ENCODE assay signal across 11 mouse cellular contexts in genomic region chr4:46545498-46545897, GRCm38 (mm10). TPM values are rescaled to one million over a fixed set of nuclear protein-coding genes. Genes with fewer than 3 reads are reported as not detected.
A peak's percentile ranks its signal among the peaks of the same experiment; 100 is the strongest.
DNase-seq lines count a peak whose midpoint lies in the region; ATAC-seq and TF ChIP-seq lines count a peak whose summit lies in the region.
"Had no signal": no experiment of that assay in that cellular context is flagged by ENCODE, and none has a peak within 500 bp of the region (broad histone marks: within the 10 kb centered on the region; RNA-seq: fewer than 3 reads in every experiment).

No protein-coding gene starts in this region.

- no peaks in the 10 kb centered on the region for H3K27me3 ChIP-seq in liver, embryonic 14.5 days (ENCODE audit: control insufficient read depth, insufficient read depth, low read length)
- peaks cover 15% of the 10 kb centered on the region for H3K27me3 ChIP-seq in embryonic facial prominence, embryonic 10.5 days (replicated peaks; ENCODE audit: low read depth, poor library complexity, severe bottlenecking)
- no peaks in the 10 kb centered on the region for H3K27me3 ChIP-seq in stomach, embryonic 15.5 days (replicated peaks)
- H3K27me3 ChIP-seq: limb, embryonic 15.5 days had no signal

- no peak overlapping the region for H3K4me2 ChIP-seq in liver, embryonic 14.5 days (ENCODE audit: low read depth)
- H3K4me2 ChIP-seq in stomach, embryonic 15.5 days, result no peak overlapping the region
- H3K4me2 ChIP-seq: limb, embryonic 15.5 days had no signal

- H3K36me3 ChIP-seq in liver, embryonic 14.5 days (replicated peaks; ENCODE audit: control insufficient read depth, insufficient read depth, low read depth), result no peaks in the 10 kb centered on the region
- no peaks in the 10 kb centered on the region for H3K36me3 ChIP-seq in embryonic facial prominence, embryonic 10.5 days (replicated peaks)
- H3K36me3 ChIP-seq in stomach, embryonic 15.5 days, result no peaks in the 10 kb centered on the region
- H3K36me3 ChIP-seq: hindbrain, embryonic 10.5 days; limb, embryonic 15.5 days had no signal

- DNase-seq in liver, embryonic 14.5 days (ENCODE audit: low read depth in 3 of 3, low spot score in 3 of 3), result no peak
- DNase-seq in liver, result no peak
- DNase-seq in embryonic facial prominence, embryonic 10.5 days (ENCODE audit: low spot score), result peak; percentile 30
- DNase-seq in kidney, postnatal 36 days, result peak; percentile 18 to 55
- no peak for DNase-seq in gastrocnemius, postnatal 25 days
- no peak for DNase-seq in heart, postnatal 14 days
- DNase-seq in spleen, postnatal 10 days (ENCODE audit: low spot score in 2 of 2), result no peak
- DNase-seq: gastrocnemius, postnatal 10 days had no signal

- intact Hi-C loops in heart, postnatal 14 days (cut with DNase I), result no loop called here

- WGBS in liver, embryonic 14.5 days (ENCODE audit: insufficient replicate concordance), result 60% methylated on average over 9 of the region's 9 CpGs
- WGBS in embryonic facial prominence, embryonic 10.5 days, result 13% methylated on average over 9 of the region's 9 CpGs
- WGBS in stomach, embryonic 15.5 days, result 19% methylated on average over 9 of the region's 9 CpGs

- H3K4me3 ChIP-seq in liver, embryonic 14.5 days (ENCODE audit: insufficient read depth in 1 of 2, low read depth in 2 of 2, low read length in 2 of 2), result no peak overlapping the region
- H3K4me3 ChIP-seq in embryonic facial prominence, embryonic 10.5 days, result no peak overlapping the region
- no peak overlapping the region for H3K4me3 ChIP-seq in stomach, embryonic 15.5 days (replicated peaks)
- H3K4me3 ChIP-seq: hindbrain, embryonic 10.5 days; limb, embryonic 15.5 days had no signal

- H3K9ac ChIP-seq in liver, embryonic 14.5 days (replicated peaks), result no peak overlapping the region
- H3K9ac ChIP-seq in stomach, embryonic 15.5 days, result no peak overlapping the region
- H3K9ac ChIP-seq: limb, embryonic 15.5 days had no signal

- no peaks in the 10 kb centered on the region for H3K4me1 ChIP-seq in liver, embryonic 14.5 days (replicated peaks; ENCODE audit: control insufficient read depth in 2 of 2, insufficient read depth in 2 of 2, low read length in 1 of 2)
- peaks cover 20% of the 10 kb centered on the region for H3K4me1 ChIP-seq in embryonic facial prominence, embryonic 10.5 days
- no peaks in the 10 kb centered on the region for H3K4me1 ChIP-seq in stomach, embryonic 15.5 days
- H3K4me1 ChIP-seq: limb, embryonic 15.5 days had no signal

- no peak overlapping the region for H3K27ac ChIP-seq in liver, embryonic 14.5 days
- no peak overlapping the region for H3K27ac ChIP-seq in embryonic facial prominence, embryonic 10.5 days (replicated peaks)
- no peak overlapping the region for H3K27ac ChIP-seq in stomach, embryonic 15.5 days
- H3K27ac ChIP-seq: hindbrain, embryonic 10.5 days; limb, embryonic 15.5 days had no signal

- no peaks in the 10 kb centered on the region for H3K9me3 ChIP-seq in liver, embryonic 14.5 days (ENCODE audit: control insufficient read depth, low read length)
- no peaks in the 10 kb centered on the region for H3K9me3 ChIP-seq in embryonic facial prominence, embryonic 10.5 days
- no peaks in the 10 kb centered on the region for H3K9me3 ChIP-seq in stomach, embryonic 15.5 days
- H3K9me3 ChIP-seq: hindbrain, embryonic 10.5 days; limb, embryonic 15.5 days had no signal

- peak; percentile 36 for TF ChIP-seq CTCF in liver, embryonic 14.5 days (IDR thresholded peaks at IDR 0.05; ENCODE audit: low read depth)

- no peak for TF ChIP-seq EP300 in liver, embryonic 14.5 days (IDR thresholded peaks at IDR 0.05; ENCODE audit: low read depth)

- no peak for ATAC-seq in liver, embryonic 14.5 days (ENCODE audit: insufficient read depth)
- peak; percentile 71 for ATAC-seq in stomach, embryonic 15.5 days (ENCODE audit: insufficient read depth, low FRiP score, low read depth)

RNA-seq across cellular contexts. Expression of gene Trim14, which starts 9.6 kb away (rescaled TPM):
- 4.1 and 4.3 TPM in 2 replicates for polyA plus RNA-seq in liver, embryonic 14.5 days (2012; rRNA removed)
- polyA plus RNA-seq in liver, embryonic 14.5 days (2014; fragmentation: Nextera tagmentation; extraction: Ambion mirVana), result 7.5 and 9.5 TPM in 2 replicates
- 0.59 and 0.64 TPM in 2 replicates for polyA plus RNA-seq in embryonic facial prominence, embryonic 10.5 days (2016; fragmentation: Nextera tagmentation; extraction: Ambion mirVana)
- 5.2 and 5.3 TPM in 2 replicates for polyA plus RNA-seq in stomach, embryonic 15.5 days (2015; fragmentation: Nextera tagmentation; extraction: Ambion mirVana)
- 1 to 10 TPM in 1 of 2 experiments, under 1 TPM in 1; 0.46 to 1.4 TPM for total RNA-seq in gastrocnemius, postnatal 25 days (2021)
- 1 to 10 TPM; 1.3 to 3.4 TPM for total RNA-seq in heart, postnatal 14 days (2021)

RNA-seq across cellular contexts. Expression of gene Nans, which starts 56.5 kb away (rescaled TPM):
- polyA plus RNA-seq in liver, embryonic 14.5 days (2012; rRNA removed), result 32.9 and 36.0 TPM in 2 replicates
- 49.4 and 51.8 TPM in 2 replicates for polyA plus RNA-seq in liver, embryonic 14.5 days (2014; fragmentation: Nextera tagmentation; extraction: Ambion mirVana)
- 86.7 and 88.8 TPM in 2 replicates for polyA plus RNA-seq in embryonic facial prominence, embryonic 10.5 days (2016; fragmentation: Nextera tagmentation; extraction: Ambion mirVana)
- polyA plus RNA-seq in stomach, embryonic 15.5 days (2015; fragmentation: Nextera tagmentation; extraction: Ambion mirVana), result 88.6 and 96.7 TPM in 2 replicates
- 10 to 100 TPM; 16.9 to 21.1 TPM for total RNA-seq in gastrocnemius, postnatal 25 days (2021)
- total RNA-seq in heart, postnatal 14 days (2021), result 10 to 100 TPM; 17.5 to 21.4 TPM

RNA-seq across cellular contexts. Expression of gene Coro2a, which starts 56.5 kb away (rescaled TPM):
- 2.4 and 2.6 TPM in 2 replicates for polyA plus RNA-seq in liver, embryonic 14.5 days (2012; rRNA removed)
- polyA plus RNA-seq in liver, embryonic 14.5 days (2014; fragmentation: Nextera tagmentation; extraction: Ambion mirVana), result 1.9 and 2.7 TPM in 2 replicates
- polyA plus RNA-seq in embryonic facial prominence, embryonic 10.5 days (2016; fragmentation: Nextera tagmentation; extraction: Ambion mirVana), result 7.1 and 8.5 TPM in 2 replicates
- 20.4 and 29.1 TPM in 2 replicates for polyA plus RNA-seq in stomach, embryonic 15.5 days (2015; fragmentation: Nextera tagmentation; extraction: Ambion mirVana)
- under 1 TPM in 1 of 2 experiments, not detected in 1; 0.20 TPM for total RNA-seq in gastrocnemius, postnatal 25 days (2021)
- 1 to 10 TPM in 1 of 2 experiments, under 1 TPM in 1; 0.54 to 1.2 TPM for total RNA-seq in heart, postnatal 14 days (2021)

Comparison
In these comparisons a context has a peak if more than half of its experiments do, and no peak if none do; other contexts are left out.
1. DNase-seq: peak in embryonic facial prominence, embryonic 10.5 days (single experiment) and kidney, postnatal 36 days (2 of 2); none in liver, embryonic 14.5 days (0 of 3), liver (single experiment), gastrocnemius, postnatal 25 days (single experiment), heart, postnatal 14 days (0 of 2) and spleen, postnatal 10 days (0 of 2).